Comparison of ENCODE assay signal across 21 mouse cellular contexts in genomic region chr13:60678912-60679311, GRCm38 (mm10).
A peak's percentile ranks its signal among the peaks of the same experiment; 100 is the strongest.
DNase-seq lines count a peak whose midpoint lies in the region; ATAC-seq lines count a peak whose summit lies in the region.
"Had no signal": no experiment of that assay in that cellular context is flagged by ENCODE, and none has a peak within 500 bp of the region (broad histone marks: within the 10 kb centered on the region; RNA-seq: fewer than 3 reads in every experiment).

No protein-coding gene starts in this region.

- no peak overlapping the region for H3K9ac ChIP-seq in embryonic facial prominence, embryonic 15.5 days
- H3K9ac ChIP-seq in limb, embryonic 12.5 days (replicated peaks) = no peak overlapping the region
- H3K9ac ChIP-seq: embryonic facial prominence, embryonic 13.5 days; heart, embryonic 15.5 days; hindbrain, embryonic 14.5 days had no signal

- H3K4me3 ChIP-seq in embryonic facial prominence, embryonic 15.5 days (replicated peaks) = no peak overlapping the region
- no peak overlapping the region for H3K4me3 ChIP-seq in embryonic facial prominence, embryonic 10.5 days
- H3K4me3 ChIP-seq in limb, embryonic 12.5 days (replicated peaks) = no peak overlapping the region
- no peak overlapping the region for H3K4me3 ChIP-seq in limb, embryonic 10.5 days
- H3K4me3 ChIP-seq: embryonic facial prominence, embryonic 13.5 days; heart, adult 2 months; heart, embryonic 15.5 days had no signal

- 53% methylated on average over 6 of the region's 6 CpGs for WGBS in embryonic facial prominence, embryonic 15.5 days
- 83% methylated on average over 6 of the region's 6 CpGs for WGBS in embryonic facial prominence, embryonic 10.5 days
- WGBS in limb, embryonic 12.5 days = 50% methylated on average over 6 of the region's 6 CpGs
- WGBS in limb, embryonic 10.5 days = 72% methylated on average over 6 of the region's 6 CpGs

- H3K36me3 ChIP-seq in embryonic facial prominence, embryonic 15.5 days = no peaks in the 10 kb centered on the region
- H3K36me3 ChIP-seq in embryonic facial prominence, embryonic 10.5 days (replicated peaks) = no peaks in the 10 kb centered on the region
- H3K36me3 ChIP-seq in limb, embryonic 12.5 days = no peaks in the 10 kb centered on the region
- no peaks in the 10 kb centered on the region for H3K36me3 ChIP-seq in limb, embryonic 10.5 days
- H3K36me3 ChIP-seq: embryonic facial prominence, embryonic 13.5 days; G1E; heart, embryonic 15.5 days had no signal

- peaks cover 7% of the 10 kb centered on the region for H3K4me1 ChIP-seq in embryonic facial prominence, embryonic 15.5 days
- peaks cover 31% of the 10 kb centered on the region for H3K4me1 ChIP-seq in embryonic facial prominence, embryonic 10.5 days
- peaks cover 29% of the 10 kb centered on the region for H3K4me1 ChIP-seq in limb, embryonic 12.5 days (replicated peaks)
- H3K4me1 ChIP-seq in limb, embryonic 10.5 days = peaks cover 27% of the 10 kb centered on the region

- no peaks in the 10 kb centered on the region for H3K27me3 ChIP-seq in embryonic facial prominence, embryonic 15.5 days
- H3K27me3 ChIP-seq in embryonic facial prominence, embryonic 10.5 days (replicated peaks; ENCODE audit: low read depth, poor library complexity, severe bottlenecking) = no peaks in the 10 kb centered on the region
- H3K27me3 ChIP-seq in limb, embryonic 12.5 days = no peaks in the 10 kb centered on the region
- H3K27me3 ChIP-seq in limb, embryonic 10.5 days (ENCODE audit: low read depth, poor library complexity, severe bottlenecking) = no peaks in the 10 kb centered on the region
- H3K27me3 ChIP-seq: embryonic facial prominence, embryonic 13.5 days; heart, embryonic 15.5 days had no signal

- no peak for DNase-seq in embryonic facial prominence, embryonic 10.5 days (ENCODE audit: low spot score)
- no peak for DNase-seq in frontal cortex, postnatal 25 days (ENCODE audit: low spot score in 2 of 2)
- DNase-seq in limb, embryonic 10.5 days (ENCODE audit: low spot score) = no peak
- peak; percentile 68 for DNase-seq in brain, adult 2 months (ENCODE audit: low read depth, low spot score)
- DNase-seq: adrenal gland, postnatal 10 days; B cell, adult 2 months; cerebellum, adult 11-12 months; cerebellum, adult 9-10 months; cerebellum, postnatal 25 days; gastrocnemius, postnatal 14 days; heart, adult 2 months; heart, postnatal 14 days had no signal

- ATAC-seq in embryonic facial prominence, embryonic 15.5 days (ENCODE audit: insufficient number of reproducible peaks, low FRiP score, low TSS enrichment, low read depth) = peak; percentile 29; the same call in 1 of the 2 replicates
- ATAC-seq in frontal cortex, adult (ENCODE audit: low TSS enrichment) = peak; percentile 65
- ATAC-seq in limb, embryonic 12.5 days (ENCODE audit: insufficient number of reproducible peaks, insufficient read depth, low FRiP score, low TSS enrichment, low read depth) = peak; percentile 38; the same call in 1 of the 2 replicates
- ATAC-seq: CD4-positive, CD25-positive, alpha-beta regulatory T cell, adult 4 months had no signal

- H3K27ac ChIP-seq in embryonic facial prominence, embryonic 15.5 days (replicated peaks) = no peak overlapping the region
- H3K27ac ChIP-seq in embryonic facial prominence, embryonic 10.5 days (replicated peaks) = no peak overlapping the region
- H3K27ac ChIP-seq in limb, embryonic 12.5 days = no peak overlapping the region
- no peak overlapping the region for H3K27ac ChIP-seq in limb, embryonic 10.5 days
- H3K27ac ChIP-seq: embryonic facial prominence, embryonic 13.5 days; heart, adult 2 months; heart, embryonic 15.5 days; hindbrain, embryonic 14.5 days had no signal

- no peaks in the 10 kb centered on the region for H3K9me3 ChIP-seq in embryonic facial prominence, embryonic 15.5 days (replicated peaks)
- no peaks in the 10 kb centered on the region for H3K9me3 ChIP-seq in embryonic facial prominence, embryonic 10.5 days
- H3K9me3 ChIP-seq in limb, embryonic 12.5 days = 0 out of 2 replicates have a peak, but pooled peaks cover 4% of the 10 kb centered on the region
- H3K9me3 ChIP-seq in limb, embryonic 10.5 days (replicated peaks) = no peaks in the 10 kb centered on the region
- H3K9me3 ChIP-seq: embryonic facial prominence, embryonic 13.5 days; heart, embryonic 15.5 days had no signal

- H3K4me2 ChIP-seq in embryonic facial prominence, embryonic 15.5 days (replicated peaks) = no peak overlapping the region
- no peak overlapping the region for H3K4me2 ChIP-seq in limb, embryonic 12.5 days
- H3K4me2 ChIP-seq: embryonic facial prominence, embryonic 13.5 days; heart, embryonic 11.5 days; heart, embryonic 15.5 days; hindbrain, embryonic 14.5 days had no signal
